Mouse (Mus musculus): ENCODE measurements around the gene Znhit2.
A peak's percentile ranks its signal among the peaks of the same experiment; 100 is the strongest.

Znhit2 gene

DNA sequence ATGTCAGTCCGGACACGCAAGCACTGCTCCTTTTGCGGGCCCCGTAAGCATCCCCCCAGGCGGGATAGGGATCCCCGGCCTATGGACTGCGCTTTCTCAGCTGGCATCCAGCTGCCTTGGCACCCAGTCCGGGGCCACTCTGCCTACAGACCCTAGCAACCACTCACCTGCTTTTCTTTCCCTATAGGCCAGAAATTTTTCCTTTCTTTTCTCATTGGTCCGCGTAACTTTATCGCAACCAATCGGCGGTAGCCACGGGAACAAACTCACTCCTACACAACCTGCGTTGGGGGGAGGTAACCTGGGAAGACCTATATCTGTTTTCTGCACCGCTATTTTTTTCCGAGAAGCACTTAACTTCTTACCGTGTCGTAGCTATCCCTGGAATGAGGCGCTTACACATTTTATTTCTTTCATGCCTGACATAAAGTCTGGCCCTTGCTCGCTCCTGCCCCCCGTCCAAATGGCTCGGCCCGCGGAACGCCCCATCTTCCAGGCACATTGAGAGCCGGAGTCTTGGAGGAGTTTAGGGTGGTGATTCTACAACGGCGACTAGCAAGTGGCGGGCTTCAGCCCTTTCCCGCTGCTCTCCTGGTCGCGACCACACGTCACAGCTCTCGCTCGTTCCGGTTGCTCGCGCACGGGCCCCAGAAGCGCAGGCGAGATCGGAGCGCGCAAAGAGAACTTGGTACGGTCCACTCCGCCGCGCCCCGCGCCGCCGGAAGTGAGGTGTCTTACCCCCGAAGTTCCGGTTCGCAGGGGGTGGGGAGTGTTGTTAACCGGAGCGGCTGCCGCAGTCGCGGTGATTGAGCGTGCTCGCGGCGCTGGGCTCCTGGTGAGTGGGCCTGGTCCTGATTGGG, 14.5 kb upstream of the Znhit2 start, which contains the start of gene Syvn1:
Syvn1 (plus strand) TSS at position 283 of the 860 bp plus-strand sequence.
- peak; percentile 90 to 94 for DNase-seq (ENCODE audit: low spot score in 2 of 2)

- no peak for DNase-seq (ENCODE audit: low spot score in 2 of 2)
Measured at GRCm38 (mm10) chr19:6047154-6047898, 13.7 kb upstream of the Znhit2 start.

DNA sequence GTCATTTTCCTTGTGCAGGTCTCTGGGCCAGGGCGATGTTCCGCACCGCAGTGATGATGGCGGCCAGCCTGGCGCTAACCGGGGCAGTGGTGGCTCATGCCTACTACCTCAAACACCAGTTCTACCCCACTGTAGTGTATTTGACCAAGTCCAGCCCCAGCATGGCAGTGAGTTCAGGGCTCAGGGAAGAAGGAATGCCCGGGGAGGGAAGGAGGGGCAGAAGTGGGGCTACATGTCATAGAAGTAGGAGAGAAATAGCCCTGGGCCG, 13.2 kb upstream of the Znhit2 start:
- DNase-seq (ENCODE audit: low spot score in 2 of 2) = no peak

- DNase-seq (ENCODE audit: low spot score in 2 of 2) = no peak
Measured at GRCm38 (mm10) chr19:6048681-6049410, 12.1 kb upstream of the Znhit2 start.

DNA sequence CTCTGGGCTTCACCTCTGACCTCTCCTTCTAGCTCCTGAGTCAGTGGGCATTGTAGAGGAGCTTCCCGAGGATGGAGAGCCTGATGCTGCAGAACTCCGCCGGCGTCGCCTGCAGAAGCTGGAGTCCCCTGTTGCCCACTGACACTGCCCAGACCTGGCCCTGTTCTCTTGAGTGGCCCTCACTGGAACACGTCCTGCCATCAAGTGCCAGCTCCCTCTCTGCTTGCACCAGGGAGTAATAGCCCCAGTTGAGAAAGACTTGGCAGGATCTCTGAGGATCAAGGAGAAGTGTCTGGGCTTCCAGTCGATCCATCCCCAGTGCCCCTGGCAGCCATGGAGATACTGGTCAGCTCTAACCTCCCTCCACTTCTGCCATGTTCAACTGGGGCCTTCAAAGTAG, 8.5 kb upstream of the Znhit2 start:
- DNase-seq (ENCODE audit: low spot score in 2 of 2) = no peak

- DNase-seq (ENCODE audit: low spot score in 2 of 2) = no peak
Measured at GRCm38 (mm10) chr19:6054296-6054695, 6.7 kb upstream of the Znhit2 start.

- DNase-seq (ENCODE audit: low spot score in 2 of 2) = no peak
Measured at GRCm38 (mm10) chr19:6056696-6057095, 4.3 kb upstream of the Znhit2 start.

DNA sequence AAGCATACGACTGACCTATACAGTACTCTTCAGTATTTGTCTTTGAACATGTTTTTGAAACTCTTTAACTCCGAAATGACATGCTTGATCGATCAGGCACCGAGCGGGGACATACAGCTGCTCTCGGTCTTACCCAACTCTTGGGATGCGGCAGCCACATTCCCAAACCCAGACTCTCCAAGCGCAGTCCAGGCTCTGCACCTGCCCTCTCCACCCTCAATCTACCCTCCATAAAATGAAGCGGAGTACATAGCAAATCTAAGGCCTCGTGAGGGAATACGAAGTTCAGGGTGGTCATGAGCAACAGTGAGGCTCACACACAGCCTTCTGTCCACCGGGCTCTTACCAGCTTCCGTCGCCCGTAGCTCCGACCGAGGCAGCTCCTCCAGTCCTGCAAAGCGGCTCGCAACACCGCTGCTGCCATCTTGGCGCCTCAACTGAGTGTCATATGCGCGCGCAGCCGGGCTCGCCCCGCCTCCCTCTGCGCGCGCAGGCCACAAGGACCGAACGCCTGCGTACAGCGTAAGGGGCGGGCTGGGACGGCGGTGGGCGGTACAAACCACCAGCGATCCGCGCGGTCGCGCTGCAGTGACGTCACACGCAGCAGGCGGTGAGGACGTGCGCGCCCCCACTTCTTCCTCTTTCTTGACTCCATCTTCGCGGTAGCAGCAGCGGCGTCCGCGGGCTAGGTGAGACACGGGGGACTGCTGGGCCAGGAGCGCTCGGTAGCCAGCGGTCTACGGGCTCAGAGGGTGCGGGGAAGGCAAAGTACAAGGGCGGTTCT, 3.5 kb upstream of the Znhit2 start, which contains the start of the genes Mrpl49 and Fau:
Mrpl49 (minus strand) TSS at position 473 of the 784 bp plus-strand sequence.
Fau (plus strand) TSS at position 532 of the 784 bp plus-strand sequence.
- DNase-seq (ENCODE audit: low spot score in 2 of 2) = peak; percentile 95 to 98

GRCm38 (mm10) chr19:6058513-6058912, 2.5 kb upstream of the Znhit2 start:
- no peak for DNase-seq (ENCODE audit: low spot score in 2 of 2)

DNA sequence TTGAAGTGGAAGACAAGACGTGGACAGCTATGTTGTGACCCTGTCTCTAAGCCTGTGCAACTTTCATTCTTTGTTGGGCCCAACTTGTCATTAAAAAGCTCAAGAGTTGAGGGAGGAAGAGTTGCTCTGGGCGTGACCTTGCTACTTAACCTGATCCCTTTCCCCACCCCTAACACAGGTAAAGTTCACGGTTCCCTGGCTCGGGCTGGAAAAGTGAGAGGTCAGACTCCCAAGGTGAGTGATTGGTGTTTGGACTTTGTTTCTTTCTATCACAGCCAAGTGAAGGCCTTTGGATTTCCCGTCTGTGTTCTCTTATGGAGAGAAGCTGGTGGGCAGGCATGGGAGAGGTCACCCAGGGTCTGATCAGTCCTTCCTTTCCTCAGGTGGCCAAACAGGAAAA, 2.0 kb upstream of the Znhit2 start:
- DNase-seq (ENCODE audit: low spot score in 2 of 2) = no peak

DNA sequence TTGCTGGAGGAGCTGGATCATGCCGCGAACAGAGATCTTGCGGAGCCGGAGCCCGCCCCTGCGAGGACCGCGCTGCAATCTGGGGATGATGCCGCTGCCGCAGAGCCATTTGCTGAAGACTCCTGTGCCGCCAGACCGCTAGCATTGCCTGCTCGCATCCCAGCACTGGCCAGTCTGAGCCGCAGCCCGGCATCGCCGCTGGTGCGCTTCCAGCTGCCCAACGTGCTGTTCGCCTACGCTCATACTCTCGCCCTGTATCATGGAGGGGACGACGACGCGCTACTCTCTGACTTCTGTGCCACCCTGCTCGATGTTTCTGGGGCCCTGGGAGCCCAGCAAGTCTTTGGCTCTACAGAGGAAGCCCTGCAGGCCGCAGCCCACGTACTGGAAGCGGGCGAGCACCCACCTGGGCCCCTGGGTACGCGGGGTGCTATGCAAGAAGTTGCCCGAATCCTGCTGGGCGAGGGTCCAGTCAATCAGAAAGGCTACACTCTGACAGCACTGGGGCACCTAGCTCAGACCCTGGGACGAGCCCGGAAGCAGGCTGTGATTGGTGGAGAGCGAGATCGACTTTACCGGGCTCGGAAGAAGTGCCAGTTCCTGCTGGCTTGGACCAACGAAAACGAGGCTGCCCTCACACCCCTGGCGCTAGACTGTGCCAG, 780 bp downstream of the Znhit2 start:
- no peak for DNase-seq (ENCODE audit: low spot score in 2 of 2)

GRCm38 (mm10) chr19:6062418-6062817, 1.4 kb downstream of the Znhit2 start:
- no peak for DNase-seq (ENCODE audit: low spot score in 2 of 2)

- no peak for DNase-seq (ENCODE audit: low spot score in 2 of 2)
Measured at GRCm38 (mm10) chr19:6063081-6063480, 2.1 kb downstream of the Znhit2 start.

DNA sequence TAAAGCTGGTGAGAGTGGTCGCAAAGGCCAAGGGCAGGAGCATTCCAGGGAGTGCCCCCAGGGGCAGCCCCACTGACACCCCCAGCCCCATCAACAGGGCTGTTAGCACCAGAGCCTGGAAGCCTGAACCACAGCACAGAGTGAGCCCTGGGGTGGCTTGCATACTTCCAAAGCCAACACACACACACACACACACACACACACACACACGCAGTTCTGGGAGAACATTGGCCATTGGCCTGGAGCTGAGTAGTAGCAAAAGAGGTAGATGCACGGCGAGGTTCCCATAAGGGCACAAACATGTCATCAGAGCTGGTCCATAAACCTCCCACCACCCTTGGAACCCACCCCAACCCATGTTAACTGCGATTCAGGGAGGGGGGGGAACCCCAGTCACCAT, 5.6 kb downstream of the Znhit2 start:
- DNase-seq (ENCODE audit: low spot score in 2 of 2) = no peak

GRCm38 (mm10) chr19:6067011-6067723, 6.2 kb downstream of the Znhit2 start:
- DNase-seq (ENCODE audit: low spot score in 2 of 2) = peak in 1 of 2 experiments; percentile 86

- DNase-seq (ENCODE audit: low spot score in 2 of 2) = peak in 1 of 2 experiments; percentile 86
Measured at GRCm38 (mm10) chr19:6067724-6068415, 6.9 kb downstream of the Znhit2 start, which contains the start of gene Tm7sf2. Gene Tm7sf2, minus strand, starts transcription at chr19:6068373.

GRCm38 (mm10) chr19:6068951-6069350, 8.0 kb downstream of the Znhit2 start:
- DNase-seq (ENCODE audit: low spot score in 2 of 2) = no peak

- no peak for DNase-seq (ENCODE audit: low spot score in 2 of 2)
Measured at GRCm38 (mm10) chr19:6069851-6070250, 8.9 kb downstream of the Znhit2 start.

DNA sequence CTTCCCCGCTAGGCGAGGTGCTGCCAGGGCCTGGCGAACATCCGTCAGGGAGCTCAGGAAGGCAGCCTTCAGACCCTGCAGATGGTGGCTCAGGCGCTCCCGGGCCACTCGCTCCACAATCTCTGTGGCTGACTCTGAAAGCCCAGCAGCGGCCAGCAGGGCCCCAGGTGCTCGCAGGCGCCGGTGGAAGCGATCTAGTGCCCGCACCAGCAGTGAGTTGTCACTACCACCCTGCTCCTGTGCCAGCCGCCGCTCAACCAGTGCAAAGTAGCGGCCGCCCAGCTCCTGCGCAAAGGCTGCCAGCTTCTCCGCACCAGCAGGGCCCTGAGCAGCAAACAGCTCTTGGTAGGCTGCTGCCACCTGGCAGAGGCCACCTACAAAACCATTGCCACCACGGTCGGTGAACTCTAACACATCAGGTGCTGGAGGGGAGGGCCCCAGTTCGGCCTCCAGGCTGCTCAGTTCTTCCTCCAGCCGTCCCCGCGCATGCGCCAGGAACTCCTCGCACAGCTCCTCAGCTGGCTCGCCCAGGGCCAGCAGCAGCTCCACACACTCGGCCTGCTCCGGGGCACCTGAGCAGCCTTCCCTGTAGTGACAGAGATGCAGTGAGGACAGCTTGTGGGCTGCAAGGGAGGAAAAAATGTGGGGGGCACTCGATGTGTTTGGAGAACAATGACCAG, 9.7 kb downstream of the Znhit2 start:
- DNase-seq (ENCODE audit: low spot score in 2 of 2) = no peak
